Mouse (Mus musculus) myocyte (in vitro differentiated cells): Measurements from ENCODE around the gene Arhgap21. TPM values are rescaled to one million over a fixed set of nuclear protein-coding genes. Genes with fewer than 3 reads are reported as not detected.

Experiments
- H3K27me3 ChIP-seq: one replicate; pipeline ENCODE4 v1.6.1; 2011; ENCODE audit not compliant: control insufficient read depth, insufficient read depth, insufficient read length
- H3K36me3 ChIP-seq: one replicate; pipeline ENCODE4 v1.6.1; 2011; ENCODE audit not compliant: control insufficient read depth, insufficient read depth
- H3K4me2 ChIP-seq: one replicate; pipeline ENCODE4 v1.6.1; 2011; ENCODE audit warnings: low read depth, control low read depth
- H3K4me3 ChIP-seq: one replicate; pipeline ENCODE4 v1.5.1; 2011; ENCODE audit warnings: mild to moderate bottlenecking, control low read depth, moderate library complexity
- H3K79me2 ChIP-seq: one replicate; pipeline ENCODE4 v1.6.1; 2011; ENCODE audit not compliant: control insufficient read depth, insufficient read depth
- H3ac ChIP-seq: one replicate; pipeline ENCODE4 v1.6.1; 2011; ENCODE audit not compliant: control insufficient read depth, insufficient read length
- CEBPB ChIP-seq: IDR thresholded peaks from 2 replicates; pipeline ENCODE4 v1.6.1; 2011; ENCODE audit warnings: mild to moderate bottlenecking, moderate library complexity; ENCODE audit not compliant: poor library complexity, insufficient read depth, severe bottlenecking
- E2F4 ChIP-seq: IDR thresholded peaks from one replicate; pipeline ENCODE4 v1.6.1; 2011; ENCODE audit warnings: mild to moderate bottlenecking, control low read depth, moderate library complexity; ENCODE audit not compliant: insufficient read depth
- MAX ChIP-seq: IDR thresholded peaks from one replicate; pipeline ENCODE4 v1.6.1; 2011; ENCODE audit warnings: low read depth, mild to moderate bottlenecking, control low read depth
- MYOD1 ChIP-seq, 3 experiments: IDR thresholded peaks; one replicate each; pipeline ENCODE4 v1.6.1; 2011; ENCODE audit warnings: control low read depth in 2 of 3, low read depth in 2 of 3, mild to moderate bottlenecking in 2 of 3, moderate library complexity in 1 of 3; ENCODE audit not compliant: insufficient read length in 2 of 3, control insufficient read depth in 1 of 3
- MYOG ChIP-seq, 3 experiments: IDR thresholded peaks; one replicate each; pipeline ENCODE4 v1.6.1; 2011; ENCODE audit warnings: control low read depth in 2 of 3, low read depth in 2 of 3, mild to moderate bottlenecking in 2 of 3; ENCODE audit not compliant: insufficient read length in 2 of 3, control insufficient read depth in 1 of 3, insufficient read depth in 1 of 3
- POLR2A ChIP-seq: IDR thresholded peaks from one replicate; pipeline ENCODE4 v1.6.1; 2011; ENCODE audit warnings: low read depth, mild to moderate bottlenecking, control low read depth, moderate library complexity; ENCODE audit not compliant: insufficient read length
- POLR2AphosphoS2 ChIP-seq: IDR thresholded peaks from one replicate; pipeline ENCODE4 v1.6.1; 2011; ENCODE audit warnings: low read depth, control low read depth; ENCODE audit not compliant: insufficient read length
- REST ChIP-seq: IDR thresholded peaks from one replicate; pipeline ENCODE4 v1.6.1; 2011; ENCODE audit warnings: mild to moderate bottlenecking, control low read depth, moderate library complexity; ENCODE audit not compliant: insufficient read depth, insufficient read length
- SRF ChIP-seq: IDR thresholded peaks from one replicate; pipeline ENCODE4 v1.6.1; 2011; ENCODE audit warnings: low read depth; ENCODE audit not compliant: control insufficient read depth, insufficient read length
- TCF12 ChIP-seq: IDR thresholded peaks from one replicate; pipeline ENCODE4 v1.6.1; 2011; ENCODE audit warnings: mild to moderate bottlenecking, control low read depth; ENCODE audit not compliant: poor library complexity, insufficient read depth, severe bottlenecking
- TCF3 ChIP-seq: IDR thresholded peaks from one replicate; pipeline ENCODE4 v1.6.1; 2011; ENCODE audit warnings: low read depth, control low read depth; ENCODE audit not compliant: insufficient read length
- USF1 ChIP-seq: IDR thresholded peaks from one replicate; pipeline ENCODE4 v1.6.1; 2011; ENCODE audit warnings: low read depth, mild to moderate bottlenecking, control low read depth, moderate library complexity
- polyA plus RNA-seq: library from polyadenylated mRNA; unstranded; fragments of >200 nt; fragmentation: generic; extraction: Trizol; gene quantifications from one replicate; pipeline ENCODE4 v1.2.1, GENCODE M21; 2012; ENCODE audit warnings: missing spikeins

Gene Arhgap21
- polyA plus RNA-seq, 1 experiment = 18.0 TPM

- H3K36me3 ChIP-seq = no peaks in the 10 kb centered on the region
- no peak overlapping the region for H3K4me3 ChIP-seq
- TF ChIP-seq REST (no peak), MYOG (IDR thresholded peaks at IDR 0.05; ENCODE audit: control insufficient read depth in 1 of 3, insufficient read depth in 1 of 3, insufficient read length in 2 of 3, low read depth in 2 of 3) (no peak), MYOD1 (IDR thresholded peaks at IDR 0.05; ENCODE audit: control insufficient read depth in 1 of 3, insufficient read length in 2 of 3, low read depth in 2 of 3) (no peak), MAX (no peak), USF1 (no peak), CEBPB (no peak), POLR2AphosphoS2 (no peak), TCF3 (no peak), E2F4 (no peak), POLR2A (no peak), TCF12 (no peak), SRF (no peak)
- no peaks in the 10 kb centered on the region for H3K27me3 ChIP-seq
- no peak overlapping the region for H3ac ChIP-seq
- H3K79me2 ChIP-seq = peaks cover 100% of the 10 kb centered on the region
- H3K4me2 ChIP-seq = no peak overlapping the region
Observed at GRCm38 (mm10) chr2:20959906-20960667, 8.6 kb downstream of the Arhgap21 start.

GRCm38 (mm10) chr2:20959045-20959444 is 9.6 kb downstream of the Arhgap21 start:
- Histone ChIP-seq H3K27me3 (no peaks in the 10 kb centered on the region), H3K36me3 (no peaks in the 10 kb centered on the region), H3ac (no peak overlapping the region), H3K79me2 (peaks cover 100% of the 10 kb centered on the region), H3K4me3 (no peak overlapping the region), H3K4me2 (no peak overlapping the region)
- TF ChIP-seq POLR2A (no peak), TCF12 (no peak), E2F4 (no peak)

GRCm38 (mm10) chr2:20957995-20958394 is 10.7 kb downstream of the Arhgap21 start:
- peaks cover 100% of the 10 kb centered on the region for H3K79me2 ChIP-seq
- no peak overlapping the region for H3K4me2 ChIP-seq
- no peaks in the 10 kb centered on the region for H3K27me3 ChIP-seq
- H3ac ChIP-seq = no peak overlapping the region
- H3K4me3 ChIP-seq = no peak overlapping the region
- no peaks in the 10 kb centered on the region for H3K36me3 ChIP-seq
- no peak for TF ChIP-seq TCF3
- no peak for TF ChIP-seq MYOD1 (IDR thresholded peaks at IDR 0.05; ENCODE audit: control insufficient read depth in 1 of 3, insufficient read length in 2 of 3, low read depth in 2 of 3)
- no peak for TF ChIP-seq E2F4
- no peak for TF ChIP-seq USF1
- no peak for TF ChIP-seq REST
- TF ChIP-seq MYOG (IDR thresholded peaks at IDR 0.05; ENCODE audit: control insufficient read depth in 1 of 3, insufficient read depth in 1 of 3, insufficient read length in 2 of 3, low read depth in 2 of 3) = no peak
- no peak for TF ChIP-seq POLR2A
- no peak for TF ChIP-seq TCF12
- TF ChIP-seq POLR2AphosphoS2 = no peak
- no peak for TF ChIP-seq CEBPB
- TF ChIP-seq MAX = no peak
- no peak for TF ChIP-seq SRF

GRCm38 (mm10) chr2:20956716-20957115 is 12.0 kb downstream of the Arhgap21 start:
- TF ChIP-seq POLR2A = no peak
- no peak for TF ChIP-seq E2F4
- TF ChIP-seq MYOG (IDR thresholded peaks at IDR 0.05; ENCODE audit: control insufficient read depth in 1 of 3, insufficient read depth in 1 of 3, insufficient read length in 2 of 3, low read depth in 2 of 3) = no peak
- TF ChIP-seq CEBPB = no peak
- no peak for TF ChIP-seq REST
- no peak for TF ChIP-seq TCF12
- TF ChIP-seq USF1 = no peak
- no peak for TF ChIP-seq MYOD1 (IDR thresholded peaks at IDR 0.05; ENCODE audit: control insufficient read depth in 1 of 3, insufficient read length in 2 of 3, low read depth in 2 of 3)
- TF ChIP-seq TCF3 = no peak
- TF ChIP-seq POLR2AphosphoS2 = no peak
- TF ChIP-seq MAX = no peak
- no peak for TF ChIP-seq SRF
- peaks cover 96% of the 10 kb centered on the region for H3K79me2 ChIP-seq

More at GRCm38 (mm10) chr2:20956716-20957115, 12.0 kb downstream of the Arhgap21 start:
- Histone ChIP-seq H3K4me2 (peak overlapping the region; percentile 53), H3ac (no peak overlapping the region), H3K27me3 (no peaks in the 10 kb centered on the region), H3K36me3 (no peaks in the 10 kb centered on the region), H3K4me3 (no peak overlapping the region)
